Mouse (Mus musculus) urinary bladder, adult 2 months (tissue): Measurements from ENCODE around the gene Atp7a. TPM values are rescaled to one million over a fixed set of nuclear protein-coding genes. Genes with fewer than 3 reads are reported as not detected.
"Not testable (repeated sequence)": the region's sequence is repeated elsewhere in the genome, so short reads cannot be mapped to it uniquely, and the experiment has no call there.

Source experiments
- DNase-seq: peaks from one replicate; pipeline ENCODE4 v3.0.0; 2022; ENCODE audit warnings: low spot score
- polyA plus RNA-seq: library from polyadenylated mRNA; depleted of rRNA; stranded (reverse); fragments of >200 nt; gene quantifications from 2 replicates; pipeline ENCODE4 v1.2.3, GENCODE M21; 2012; rRNA removed

Atp7a gene
- polyA plus RNA-seq, result 4.6 and 5.7 TPM in 2 replicates

- peak; percentile 65 for DNase-seq
Observed at GRCm38 (mm10) chrX:106026418-106027342, at the start of gene Atp7a. TSS of gene Atp7a (plus strand) at chrX:106027276.

GRCm38 (mm10) chrX:106001605-106002004 is 25.5 kb upstream of the Atp7a start:
- DNase-seq, result no peak

GRCm38 (mm10) chrX:106010762-106011161 is 16.3 kb upstream of the Atp7a start:
- DNase-seq, result no peak

- peak; percentile 62 for DNase-seq
Observed at GRCm38 (mm10) chrX:106011465-106012159, 15.5 kb upstream of the Atp7a start, which contains the start of gene Magt1. TSS of gene Magt1 (minus strand) at chrX:106011906.

GRCm38 (mm10) chrX:106012559-106012958 is 14.5 kb upstream of the Atp7a start:
- DNase-seq, result no peak

GRCm38 (mm10) chrX:106013217-106013616 is 13.9 kb upstream of the Atp7a start:
- DNase-seq, result no peak

GRCm38 (mm10) chrX:106014741-106015377 is 12.2 kb upstream of the Atp7a start:
- not testable (repeated sequence) for DNase-seq

- DNase-seq, result peak; percentile 34
Observed at GRCm38 (mm10) chrX:106015571-106016322, 11.3 kb upstream of the Atp7a start, which contains the start of gene Cox7b. TSS of gene Cox7b (plus strand) at chrX:106015700.

GRCm38 (mm10) chrX:106017102-106017501 is 10.0 kb upstream of the Atp7a start:
- no peak for DNase-seq

- no peak for DNase-seq
Observed at GRCm38 (mm10) chrX:106017516-106017915, 9.6 kb upstream of the Atp7a start.

GRCm38 (mm10) chrX:106027343-106027674 is 233 bp downstream of the Atp7a start:
- no peak for DNase-seq

- no peak for DNase-seq
Observed at GRCm38 (mm10) chrX:106030176-106030575, 3.1 kb downstream of the Atp7a start.

- DNase-seq, result no peak
Observed at GRCm38 (mm10) chrX:106031124-106031523, 4.0 kb downstream of the Atp7a start.

GRCm38 (mm10) chrX:106035727-106036126 is 8.7 kb downstream of the Atp7a start:
- no peak for DNase-seq

GRCm38 (mm10) chrX:106037185-106037752 is 10.2 kb downstream of the Atp7a start:
- DNase-seq, result no peak

- no peak for DNase-seq
Observed at GRCm38 (mm10) chrX:106043863-106044617, 17.0 kb downstream of the Atp7a start.

GRCm38 (mm10) chrX:106045455-106045854 is 18.4 kb downstream of the Atp7a start:
- no peak for DNase-seq

GRCm38 (mm10) chrX:106045928-106046327 is 18.9 kb downstream of the Atp7a start:
- no peak for DNase-seq

GRCm38 (mm10) chrX:106048191-106048590 is 21.1 kb downstream of the Atp7a start:
- DNase-seq, result no peak

- DNase-seq, result not testable (repeated sequence)
Observed at GRCm38 (mm10) chrX:106077858-106078257, 50.8 kb downstream of the Atp7a start.
